Mouse (Mus musculus): ENCODE results near the gene Frmd4b. TPM values are rescaled to one million over a fixed set of nuclear protein-coding genes. Genes with fewer than 3 reads are reported as not detected.

Gene Frmd4b
- polyA plus RNA-seq, 1 experiment from 2014 or later: 22.2 TPM

- no peak overlapping the region for H3K9ac ChIP-seq
- H3K4me2 ChIP-seq: no peak overlapping the region
- no peaks in the 10 kb centered on the region for H3K27me3 ChIP-seq (replicated peaks)
- no peak for ATAC-seq (ENCODE audit: insufficient number of reproducible peaks, low FRiP score)
- 88% methylated on average over 5 of the region's 5 CpGs for WGBS
- H3K27ac ChIP-seq (ENCODE audit: poor library complexity, severe bottlenecking): no peak overlapping the region
- peaks cover 28% of the 10 kb centered on the region for H3K4me1 ChIP-seq (replicated peaks)
- no peak overlapping the region for H3K4me3 ChIP-seq
- H3K9me3 ChIP-seq (replicated peaks): no peaks in the 10 kb centered on the region
- H3K36me3 ChIP-seq: peaks cover 7% of the 10 kb centered on the region; the same call in 1 of the 2 replicates
Observed at GRCm38 (mm10) chr6:97342185-97342584, 275.2 kb downstream of the Frmd4b start.

- Histone ChIP-seq H3K4me3 (no peak overlapping the region), H3K36me3 (peaks cover 7% of the 10 kb centered on the region; the same call in 1 of the 2 replicates), H3K9me3 (replicated peaks) (no peaks in the 10 kb centered on the region), H3K4me1 (replicated peaks) (peaks cover 25% of the 10 kb centered on the region), H3K4me2 (no peak overlapping the region), H3K27ac (ENCODE audit: poor library complexity, severe bottlenecking) (no peak overlapping the region), H3K27me3 (replicated peaks) (no peaks in the 10 kb centered on the region), H3K9ac (no peak overlapping the region)
- 62% methylated on average over 1 of the region's 1 CpGs for WGBS
- no peak for ATAC-seq (ENCODE audit: insufficient number of reproducible peaks, low FRiP score)
Observed at GRCm38 (mm10) chr6:97341628-97342027, 275.7 kb downstream of the Frmd4b start.

- Histone ChIP-seq H3K36me3 (peaks cover 7% of the 10 kb centered on the region; the same call in 1 of the 2 replicates), H3K27me3 (replicated peaks) (no peaks in the 10 kb centered on the region), H3K9ac (no peak overlapping the region), H3K4me1 (replicated peaks) (peaks cover 25% of the 10 kb centered on the region), H3K9me3 (replicated peaks) (no peaks in the 10 kb centered on the region), H3K4me2 (no peak overlapping the region), H3K4me3 (no peak overlapping the region), H3K27ac (ENCODE audit: poor library complexity, severe bottlenecking) (no peak overlapping the region)
- ATAC-seq (ENCODE audit: insufficient number of reproducible peaks, low FRiP score): no peak
- WGBS: 64% methylated on average over 3 of the region's 3 CpGs
Observed at GRCm38 (mm10) chr6:97341148-97341547, 276.2 kb downstream of the Frmd4b start.

- Histone ChIP-seq H3K27me3 (replicated peaks) (no peaks in the 10 kb centered on the region), H3K4me3 (no peak overlapping the region), H3K27ac (ENCODE audit: poor library complexity, severe bottlenecking) (no peak overlapping the region), H3K4me2 (no peak overlapping the region), H3K9ac (no peak overlapping the region), H3K36me3 (peaks cover 7% of the 10 kb centered on the region; the same call in 1 of the 2 replicates), H3K4me1 (replicated peaks) (peaks cover 25% of the 10 kb centered on the region), H3K9me3 (replicated peaks) (no peaks in the 10 kb centered on the region)
- no peak for ATAC-seq (ENCODE audit: insufficient number of reproducible peaks, low FRiP score)
- 89% methylated on average over 17 of the region's 17 CpGs for WGBS
Observed at GRCm38 (mm10) chr6:97340211-97340791, 277.0 kb downstream of the Frmd4b start.

- Histone ChIP-seq H3K4me2 (no peak overlapping the region), H3K36me3 (peaks cover 7% of the 10 kb centered on the region; the same call in 1 of the 2 replicates), H3K9ac (no peak overlapping the region), H3K27me3 (replicated peaks) (no peaks in the 10 kb centered on the region), H3K27ac (ENCODE audit: poor library complexity, severe bottlenecking) (peak overlapping the region; percentile 31; the same call in 1 of the 2 replicates), H3K9me3 (replicated peaks) (no peaks in the 10 kb centered on the region), H3K4me1 (replicated peaks) (peaks cover 25% of the 10 kb centered on the region), H3K4me3 (no peak overlapping the region)
- 51% methylated on average over 5 of the region's 5 CpGs for WGBS
- ATAC-seq (ENCODE audit: insufficient number of reproducible peaks, low FRiP score): no peak
Observed at GRCm38 (mm10) chr6:97339271-97339681, 278.1 kb downstream of the Frmd4b start.

- no peaks in the 10 kb centered on the region for H3K27me3 ChIP-seq (replicated peaks)
- H3K4me2 ChIP-seq: no peak overlapping the region
- peaks cover 25% of the 10 kb centered on the region for H3K4me1 ChIP-seq (replicated peaks)
- H3K9me3 ChIP-seq (replicated peaks): no peaks in the 10 kb centered on the region
- no peak overlapping the region for H3K27ac ChIP-seq (ENCODE audit: poor library complexity, severe bottlenecking)
- ATAC-seq (ENCODE audit: insufficient number of reproducible peaks, low FRiP score): no peak
- H3K36me3 ChIP-seq: peaks cover 7% of the 10 kb centered on the region; the same call in 1 of the 2 replicates
- 59% methylated on average over 4 of the region's 4 CpGs for WGBS
- no peak overlapping the region for H3K9ac ChIP-seq
- no peak overlapping the region for H3K4me3 ChIP-seq
Observed at GRCm38 (mm10) chr6:97338843-97339242, 278.5 kb downstream of the Frmd4b start.

- Histone ChIP-seq H3K27me3 (replicated peaks) (no peaks in the 10 kb centered on the region), H3K36me3 (peaks cover 10% of the 10 kb centered on the region), H3K4me1 (replicated peaks) (no peaks in the 10 kb centered on the region), H3K9ac (no peak overlapping the region), H3K9me3 (replicated peaks) (no peaks in the 10 kb centered on the region), H3K4me3 (no peak overlapping the region), H3K27ac (ENCODE audit: poor library complexity, severe bottlenecking) (no peak overlapping the region), H3K4me2 (no peak overlapping the region)
- no peak for ATAC-seq (ENCODE audit: insufficient number of reproducible peaks, low FRiP score)
- WGBS: 67% methylated on average over 3 of the region's 3 CpGs
Observed at GRCm38 (mm10) chr6:97333323-97333722, 284.0 kb downstream of the Frmd4b start.

- Histone ChIP-seq H3K36me3 (peaks cover 48% of the 10 kb centered on the region), H3K9me3 (replicated peaks) (no peaks in the 10 kb centered on the region)
Observed at GRCm38 (mm10) chr6:97323951-97324350, 293.4 kb downstream of the Frmd4b start.

GRCm38 (mm10) chr6:97322126-97322525 is 295.2 kb downstream of the Frmd4b start:
- H3K4me3 ChIP-seq: no peak overlapping the region
- peaks cover 25% of the 10 kb centered on the region for H3K4me1 ChIP-seq (replicated peaks)
- H3K9me3 ChIP-seq (replicated peaks): no peaks in the 10 kb centered on the region
- no peak overlapping the region for H3K4me2 ChIP-seq
- H3K9ac ChIP-seq: no peak overlapping the region
- peak overlapping the region; percentile 47; the same call in 1 of the 2 replicates for H3K27ac ChIP-seq (ENCODE audit: poor library complexity, severe bottlenecking)
- ATAC-seq (ENCODE audit: insufficient number of reproducible peaks, low FRiP score): no peak
- H3K36me3 ChIP-seq: peaks cover 41% of the 10 kb centered on the region
- no peaks in the 10 kb centered on the region for H3K27me3 ChIP-seq (replicated peaks)
- 62% methylated on average over 12 of the region's 12 CpGs for WGBS

More at GRCm38 (mm10) chr6:97323951-97324350, 293.4 kb downstream of the Frmd4b start:
- no peak overlapping the region for H3K4me3 ChIP-seq
- no peak overlapping the region for H3K9ac ChIP-seq
- no peak for ATAC-seq (ENCODE audit: insufficient number of reproducible peaks, low FRiP score)
- no peak overlapping the region for H3K4me2 ChIP-seq
- WGBS: 78% methylated on average over 4 of the region's 4 CpGs
- H3K27ac ChIP-seq (ENCODE audit: poor library complexity, severe bottlenecking): no peak overlapping the region
- H3K27me3 ChIP-seq (replicated peaks): no peaks in the 10 kb centered on the region
- peaks cover 24% of the 10 kb centered on the region for H3K4me1 ChIP-seq (replicated peaks)

GRCm38 (mm10) chr6:97321156-97321555 is 296.2 kb downstream of the Frmd4b start:
- H3K36me3 ChIP-seq: peaks cover 32% of the 10 kb centered on the region
- H3K4me1 ChIP-seq (replicated peaks): peaks cover 25% of the 10 kb centered on the region
- ATAC-seq (ENCODE audit: insufficient number of reproducible peaks, low FRiP score): 0 out of 2 replicates have a peak, but pooled peaks have one; percentile 56
- H3K27ac ChIP-seq (ENCODE audit: poor library complexity, severe bottlenecking): peak overlapping the region; percentile 47; the same call in 1 of the 2 replicates
- no peaks in the 10 kb centered on the region for H3K9me3 ChIP-seq (replicated peaks)
- WGBS: 31% methylated on average over 11 of the region's 11 CpGs
- no peak overlapping the region for H3K4me2 ChIP-seq
- no peaks in the 10 kb centered on the region for H3K27me3 ChIP-seq (replicated peaks)
- H3K4me3 ChIP-seq: no peak overlapping the region
- H3K9ac ChIP-seq: 0 out of 2 replicates have a peak overlapping the region, but pooled peaks have one; percentile 23

- peaks cover 34% of the 10 kb centered on the region for H3K4me1 ChIP-seq (replicated peaks)
- no peak overlapping the region for H3K9ac ChIP-seq
- no peaks in the 10 kb centered on the region for H3K27me3 ChIP-seq (replicated peaks)
- no peaks in the 10 kb centered on the region for H3K9me3 ChIP-seq (replicated peaks)
- 77% methylated on average over 4 of the region's 4 CpGs for WGBS
- H3K36me3 ChIP-seq: peaks cover 17% of the 10 kb centered on the region
- no peak overlapping the region for H3K4me3 ChIP-seq
- no peak overlapping the region for H3K27ac ChIP-seq (ENCODE audit: poor library complexity, severe bottlenecking)
- no peak for ATAC-seq (ENCODE audit: insufficient number of reproducible peaks, low FRiP score)
- H3K4me2 ChIP-seq: no peak overlapping the region
Observed at GRCm38 (mm10) chr6:97319081-97319480, 298.3 kb downstream of the Frmd4b start.
